Mouse (Mus musculus): ENCODE data around the gene BC051142.
A peak's percentile ranks its signal among the peaks of the same experiment; 100 is the strongest.
"Not testable (repeated sequence)": the region's sequence is repeated elsewhere in the genome, so short reads cannot be mapped to it uniquely, and the experiment has no call there.

Gene BC051142

GRCm38 (mm10) chr17:34411117-34411516, 12.5 kb downstream of the BC051142 start:
- peak; percentile 66 to 74 for DNase-seq

GRCm38 (mm10) chr17:34420014-34420413, 21.4 kb downstream of the BC051142 start:
- DNase-seq = no peak

- no peak for DNase-seq
Observed at GRCm38 (mm10) chr17:34427597-34427996, 29.0 kb downstream of the BC051142 start.

- no peak for DNase-seq
Observed at GRCm38 (mm10) chr17:34437120-34437519, 38.5 kb downstream of the BC051142 start.

GRCm38 (mm10) chr17:34437606-34438005, 39.0 kb downstream of the BC051142 start:
- no peak for DNase-seq

- DNase-seq = no peak
Observed at GRCm38 (mm10) chr17:34438588-34438987, 40.0 kb downstream of the BC051142 start.

- no peak for DNase-seq
Observed at GRCm38 (mm10) chr17:34439795-34440194, 41.2 kb downstream of the BC051142 start.

GRCm38 (mm10) chr17:34441990-34442389, 43.4 kb downstream of the BC051142 start:
- no peak for DNase-seq

- no peak for DNase-seq
Observed at GRCm38 (mm10) chr17:34448473-34449041, 49.9 kb downstream of the BC051142 start.

- DNase-seq = no peak
Observed at GRCm38 (mm10) chr17:34457668-34458067, 59.0 kb downstream of the BC051142 start.

GRCm38 (mm10) chr17:34459255-34459654, 60.6 kb downstream of the BC051142 start:
- DNase-seq = no peak

- DNase-seq = not testable (repeated sequence)
Observed at GRCm38 (mm10) chr17:34465906-34466305, 67.3 kb downstream of the BC051142 start.

GRCm38 (mm10) chr17:34470491-34470890, 71.9 kb downstream of the BC051142 start:
- no peak for DNase-seq

GRCm38 (mm10) chr17:34475060-34475459, 76.4 kb downstream of the BC051142 start:
- no peak for DNase-seq

GRCm38 (mm10) chr17:34476427-34476826, 77.8 kb downstream of the BC051142 start:
- no peak for DNase-seq

- not testable (repeated sequence) for DNase-seq
Observed at GRCm38 (mm10) chr17:34477238-34478013, 78.8 kb downstream of the BC051142 start, which contains the start of gene Btnl4. TSS of gene Btnl4 (minus strand) at chr17:34477318.

GRCm38 (mm10) chr17:34492796-34493195, 94.2 kb downstream of the BC051142 start:
- no peak for DNase-seq

- not testable (repeated sequence) for DNase-seq
Observed at GRCm38 (mm10) chr17:34495156-34495555, 96.5 kb downstream of the BC051142 start.

- no peak for DNase-seq
Observed at GRCm38 (mm10) chr17:34496539-34496938, 97.9 kb downstream of the BC051142 start.

GRCm38 (mm10) chr17:34497319-34497718, 98.7 kb downstream of the BC051142 start:
- DNase-seq = not testable (repeated sequence)

- not testable (repeated sequence) for DNase-seq
Observed at GRCm38 (mm10) chr17:34497726-34498125, 99.1 kb downstream of the BC051142 start.

GRCm38 (mm10) chr17:34507591-34507990, 109.0 kb downstream of the BC051142 start:
- DNase-seq = no peak
